Mouse (Mus musculus) heart, postnatal 0 days (tissue): ENCODE measurements around the gene Eci2. TPM values are rescaled to one million over a fixed set of nuclear protein-coding genes. Genes with fewer than 3 reads are reported as not detected.

Experiments
- ATAC-seq: fragments of 200-750 bp; cut with Nextera tagmentation; 2 replicates; pipeline ENCODE4 v1.8.0; 2017; ENCODE audit warnings: low read depth, moderate number of reproducible peaks, moderate library complexity; ENCODE audit not compliant: insufficient read depth
- DNase-seq: peaks from one replicate; pipeline ENCODE4 v3.0.0-alpha.2; 2016; ENCODE audit warnings: low spot score
- H3K27ac ChIP-seq: fragments of 300-500 bp; sonication (generic); 2 replicates; pipeline ENCODE4 v1.5.1; 2014; ENCODE audit warnings: low read depth, mild to moderate bottlenecking
- H3K27me3 ChIP-seq: fragments of 300-500 bp; sonication (generic); 2 replicates; pipeline ENCODE4 v1.6.1; 2014; ENCODE audit warnings: low read length, mixed read lengths; ENCODE audit not compliant: control insufficient read depth, insufficient read depth
- H3K36me3 ChIP-seq: fragments of 300-500 bp; sonication (generic); replicated peaks from 2 replicates; pipeline ENCODE4 v1.6.1; 2014; ENCODE audit warnings: low read length, mixed read lengths; ENCODE audit not compliant: control insufficient read depth, insufficient read depth
- H3K4me1 ChIP-seq: fragments of 300-500 bp; sonication (generic); 2 replicates; pipeline ENCODE4 v1.6.1; 2014; ENCODE audit warnings: antibody characterized with exemption; ENCODE audit not compliant: control insufficient read depth, insufficient read depth
- H3K4me2 ChIP-seq: fragments of 300-500 bp; sonication (generic); 2 replicates; pipeline ENCODE4 v1.6.1; 2014; ENCODE audit warnings: low read depth, mild to moderate bottlenecking, low read length, moderate library complexity
- H3K4me3 ChIP-seq: fragments of 300-500 bp; sonication (generic); 2 replicates; pipeline ENCODE4 v1.5.1; 2014; ENCODE audit warnings: low read depth, low read length
- H3K9ac ChIP-seq: fragments of 300-500 bp; sonication (generic); replicated peaks from 2 replicates; pipeline ENCODE4 v1.6.1; 2014; ENCODE audit warnings: low read depth, low read length, mixed read lengths
- H3K9me3 ChIP-seq: fragments of 300-500 bp; sonication (generic); replicated peaks from 2 replicates; pipeline ENCODE4 v1.6.1; 2016; ENCODE audit warnings: low read length; ENCODE audit not compliant: control insufficient read depth
- CTCF ChIP-seq: IDR thresholded peaks from 2 replicates; pipeline ENCODE4 v1.5.1; 2016; ENCODE audit warnings: antibody characterized with exemption, control low read depth, low read depth
- EP300 ChIP-seq: IDR thresholded peaks from 2 replicates; pipeline ENCODE4 v1.6.1; 2016; ENCODE audit warnings: antibody characterized with exemption, low read depth
- WGBS: fragments of 180-500 bp; shearing (Covaris S2); extraction: QIAGEN DNeasy Blood & Tissue Kit; methylation state at CpG from one replicate; pipeline ENCODE4 v1.1.7; 2014; 5-methylcytosine and 5-hydroxymethylcytosine counted together
- polyA plus RNA-seq: library from polyadenylated mRNA; unstranded; fragments of >200 nt; fragmentation: Nextera tagmentation; extraction: Ambion mirVana; gene quantifications from 2 replicates; pipeline ENCODE4 v1.2.1, GENCODE M21; 2015
- total RNA-seq: library from RNA; depleted of rRNA; stranded (reverse); fragments of >200 nt; gene quantifications from 2 replicates; pipeline ENCODE4 v1.2.3, GENCODE M21; 2014; ENCODE audit warnings: low replicate concordance; rRNA removed

Gene Eci2
- total RNA-seq (136 and 245 TPM in 2 replicates), polyA plus RNA-seq (300 and 313 TPM in 2 replicates)

GRCm38 (mm10) chr13:35026879-35027278, at the start of gene Eci2:
Gene Eci2, minus strand, starts transcription at chr13:35027096.
- H3K27ac ChIP-seq: no peak within 1 kb of the TSS
- no peaks in the 10 kb centered on the region for H3K9me3 ChIP-seq
- WGBS: 6% methylated on average over 6 of the region's 6 CpGs
- peak within 1 kb of the TSS; percentile 49 for H3K4me2 ChIP-seq
- H3K36me3 ChIP-seq: no peaks in the 10 kb centered on the region
- no peak within 1 kb of the TSS for H3K9ac ChIP-seq
- TF ChIP-seq CTCF (peak; percentile 80), EP300 (no peak)
- peak; percentile 55; the same call in 1 of the 2 replicates for ATAC-seq
- no peaks in the 10 kb centered on the region for H3K4me1 ChIP-seq
- peak; percentile 73 for DNase-seq
- peak within 1 kb of the TSS; percentile 37 for H3K4me3 ChIP-seq
- H3K27me3 ChIP-seq: no peaks in the 10 kb centered on the region

- H3K4me3 ChIP-seq: no peak overlapping the region
- no peaks in the 10 kb centered on the region for H3K27me3 ChIP-seq
- no peak overlapping the region for H3K4me2 ChIP-seq
- no peak for DNase-seq
- H3K4me1 ChIP-seq: no peaks in the 10 kb centered on the region
- ATAC-seq: no peak
- H3K9me3 ChIP-seq: no peaks in the 10 kb centered on the region
- WGBS: 45% methylated on average over 1 of the region's 1 CpGs
- H3K9ac ChIP-seq: no peak overlapping the region
- no peaks in the 10 kb centered on the region for H3K36me3 ChIP-seq
- no peak for TF ChIP-seq EP300
- TF ChIP-seq CTCF: peak; percentile 16; the same call in 1 of the 2 replicates
- no peak overlapping the region for H3K27ac ChIP-seq
Measured at GRCm38 (mm10) chr13:35074862-35075261, 48.0 kb upstream of the Eci2 start.

GRCm38 (mm10) chr13:35070485-35071472, 43.9 kb upstream of the Eci2 start:
- Histone ChIP-seq H3K36me3 (no peaks in the 10 kb centered on the region), H3K27me3 (no peaks in the 10 kb centered on the region), H3K9ac (no peak overlapping the region), H3K4me2 (no peak overlapping the region), H3K4me1 (0 out of 2 replicates have a peak, but pooled peaks cover 13% of the 10 kb centered on the region), H3K4me3 (no peak overlapping the region), H3K27ac (no peak overlapping the region), H3K9me3 (no peaks in the 10 kb centered on the region)
- WGBS: 78% methylated on average over 9 of the region's 9 CpGs
- no peak for TF ChIP-seq EP300
- no peak for DNase-seq
- no peak for ATAC-seq

- no peak overlapping the region for H3K4me3 ChIP-seq
- TF ChIP-seq EP300 (no peak), CTCF (no peak)
- H3K9ac ChIP-seq: no peak overlapping the region
- H3K27ac ChIP-seq: peak overlapping the region; percentile 20; the same call in 1 of the 2 replicates
- no peaks in the 10 kb centered on the region for H3K27me3 ChIP-seq
- DNase-seq: peak; percentile 25
- peak; percentile 77 for ATAC-seq
- H3K9me3 ChIP-seq: no peaks in the 10 kb centered on the region
- H3K4me2 ChIP-seq: no peak overlapping the region
- H3K36me3 ChIP-seq: no peaks in the 10 kb centered on the region
- 0 out of 2 replicates have a peak, but pooled peaks cover 13% of the 10 kb centered on the region for H3K4me1 ChIP-seq
- 29% methylated on average over 2 of the region's 2 CpGs for WGBS
Measured at GRCm38 (mm10) chr13:35067084-35067483, 40.2 kb upstream of the Eci2 start.

GRCm38 (mm10) chr13:35066033-35066432, 39.1 kb upstream of the Eci2 start:
- Histone ChIP-seq H3K36me3 (no peaks in the 10 kb centered on the region), H3K27ac (no peak overlapping the region)

More at GRCm38 (mm10) chr13:35066033-35066432, 39.1 kb upstream of the Eci2 start:
- Histone ChIP-seq H3K4me3 (no peak overlapping the region), H3K4me2 (no peak overlapping the region), H3K4me1 (0 out of 2 replicates have a peak, but pooled peaks cover 13% of the 10 kb centered on the region), H3K27me3 (no peaks in the 10 kb centered on the region), H3K9ac (no peak overlapping the region), H3K9me3 (no peaks in the 10 kb centered on the region)
- no peak for TF ChIP-seq EP300
- no peak for TF ChIP-seq CTCF
- WGBS: 63% methylated on average over 2 of the region's 2 CpGs
- no peak for DNase-seq
- ATAC-seq: no peak
